Mouse (Mus musculus): ENCODE data around the gene Was. TPM values are rescaled to one million over a fixed set of nuclear protein-coding genes. Genes with fewer than 3 reads are reported as not detected.

The Was gene
- total RNA-seq (2023; ENCODE audit: inconsistent age), result 131 to 137 TPM (median 136 TPM) in 4 replicates

DNA sequence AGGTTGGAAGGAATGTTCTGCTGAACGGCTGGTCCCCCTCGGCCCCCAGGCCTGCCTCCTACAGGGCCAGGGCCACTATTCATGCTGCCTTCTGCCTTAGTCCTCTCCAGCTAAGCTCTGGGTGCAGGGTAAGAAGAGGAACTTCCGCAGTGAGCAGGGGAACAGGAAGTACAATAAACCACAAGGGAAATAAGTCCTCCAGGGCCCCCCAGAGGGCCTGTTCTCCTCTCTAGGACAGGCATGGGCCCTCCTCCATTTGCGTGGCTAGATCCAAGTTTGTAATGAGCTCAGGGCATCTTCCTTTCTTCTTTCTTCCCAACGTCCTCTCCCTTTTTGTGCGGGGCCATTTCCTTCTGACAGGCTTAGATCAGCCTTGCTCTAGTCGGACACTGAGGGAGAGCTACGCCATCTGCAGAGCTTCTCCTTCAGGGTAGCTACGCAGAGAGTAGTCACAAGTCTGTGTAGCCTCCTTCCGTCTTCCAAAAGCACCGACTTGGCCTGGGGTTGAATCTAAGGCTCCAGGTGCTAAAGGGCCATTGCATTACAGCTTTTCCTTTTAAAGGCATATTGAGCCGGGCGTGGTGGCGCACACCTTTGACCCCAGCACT is at the start of gene Was:
Gene Was (minus strand): TSS at position 153 of the 608 bp plus-strand sequence.

GRCm38 (mm10) chrX:8132017-8132976 is 42.0 kb upstream of the Was start, which contains the start of gene Wdr13:
TSS of gene Wdr13 (minus strand) at chrX:8132892.

DNA sequence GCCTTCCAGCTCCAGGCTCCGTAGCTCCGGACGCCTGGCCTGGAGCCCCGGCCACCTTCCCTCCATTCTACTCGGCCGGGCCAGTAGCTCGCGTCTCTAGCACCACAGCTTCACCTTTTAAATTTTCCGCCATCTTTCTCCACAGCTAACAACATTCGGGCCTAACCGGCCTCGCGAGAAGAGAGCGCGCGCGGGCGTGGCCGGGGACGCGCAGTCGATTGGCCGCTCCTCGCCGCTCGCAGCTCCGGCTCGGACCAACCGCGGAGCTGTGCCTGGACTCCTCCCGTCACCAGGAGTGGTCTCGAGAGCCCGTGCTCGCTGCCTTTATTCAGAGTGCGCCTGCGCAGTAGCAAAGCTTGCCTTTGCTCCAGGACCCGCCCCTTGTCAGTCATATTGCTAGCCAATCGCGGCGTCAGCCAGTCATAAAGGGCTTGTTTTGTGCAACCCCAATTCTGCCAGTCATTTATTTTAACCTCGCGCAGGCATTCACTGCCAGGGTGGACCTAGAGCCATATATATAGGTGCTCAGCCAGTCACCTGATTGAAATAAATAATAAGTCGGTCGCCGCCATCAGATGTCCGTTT is 15.8 kb downstream of the Was start, which contains the start of gene Suv39h1:
Gene Suv39h1 (minus strand): TSS at position 331 of the 585 bp plus-strand sequence.

Other genes with a start within 250 kb of the Was start
- gene Otud5, start 249.1 kb downstream of the Was start, total RNA-seq (2023; ENCODE audit: inconsistent age), result 194 to 202 TPM (median 199 TPM) in 4 replicates
- 50.5 to 68.4 TPM (median 57.8 TPM) in 4 replicates for gene Pim2, start 212.2 kb downstream of the Was start, total RNA-seq (2023; ENCODE audit: inconsistent age)
- gene Slc35a2, start 206.5 kb downstream of the Was start, total RNA-seq (2023; ENCODE audit: inconsistent age), result 25.9 to 33.3 TPM (median 32.3 TPM) in 4 replicates
- 113 to 127 TPM (median 121 TPM) in 4 replicates for gene Pqbp1, start 191.2 kb downstream of the Was start, total RNA-seq (2023; ENCODE audit: inconsistent age)
- 53.6 to 58.6 TPM (median 56.2 TPM) in 4 replicates for gene Timm17b, start 191.1 kb downstream of the Was start, total RNA-seq (2023; ENCODE audit: inconsistent age)
- not detected in 4 replicates for gene Gm10491, start 182.7 kb downstream of the Was start, total RNA-seq (2023; ENCODE audit: inconsistent age)
- gene Gm10490, start 181.0 kb downstream of the Was start, total RNA-seq (2023; ENCODE audit: inconsistent age), result not detected in 4 replicates
- gene Pcsk1n, start 170.7 kb downstream of the Was start, total RNA-seq (2023; ENCODE audit: inconsistent age), result not detected in 4 replicates
- gene Eras, start 161.9 kb downstream of the Was start, total RNA-seq (2023; ENCODE audit: inconsistent age), result not detected in 4 replicates
- gene Hdac6, start 142.6 kb downstream of the Was start, total RNA-seq (2023; ENCODE audit: inconsistent age), result 16.5 to 22.4 TPM (median 19.2 TPM) in 4 replicates
- gene Gata1, start 112.4 kb downstream of the Was start, total RNA-seq (2023; ENCODE audit: inconsistent age), result 0.26 to 0.99 TPM in 2 of 4 replicates, not detected in the others
- gene Glod5, start 72.0 kb downstream of the Was start, total RNA-seq (2023; ENCODE audit: inconsistent age), result not detected in 4 replicates
- gene Suv39h1, start 15.7 kb downstream of the Was start, total RNA-seq (2023; ENCODE audit: inconsistent age), result 26.1 to 33.5 TPM (median 29.6 TPM) in 4 replicates
- gene Wdr13, start 42.4 kb upstream of the Was start, total RNA-seq (2023; ENCODE audit: inconsistent age), result 32.3 to 39.6 TPM (median 36.3 TPM) in 4 replicates
- 461 to 615 TPM (median 557 TPM) in 4 replicates for gene Rbm3, start 55.4 kb upstream of the Was start, total RNA-seq (2023; ENCODE audit: inconsistent age)
- 22.8 to 25.2 TPM (median 23.9 TPM) in 4 replicates for gene Tbc1d25, start 85.7 kb upstream of the Was start, total RNA-seq (2023; ENCODE audit: inconsistent age)
- gene Ebp, start 103.0 kb upstream of the Was start, total RNA-seq (2023; ENCODE audit: inconsistent age), result 33.9 to 47.7 TPM (median 38.6 TPM) in 4 replicates
- not detected in 4 replicates for gene Porcn, start 116.0 kb upstream of the Was start, total RNA-seq (2023; ENCODE audit: inconsistent age)
- 13.7 to 16.0 TPM (median 14.8 TPM) in 4 replicates for gene Ftsj1, start 161.9 kb upstream of the Was start, total RNA-seq (2023; ENCODE audit: inconsistent age)
- gene Slc38a5, start 180.6 kb upstream of the Was start, total RNA-seq (2023; ENCODE audit: inconsistent age), result not detected in 4 replicates
- not detected in 4 replicates for gene Ssxb10, start 236.9 kb upstream of the Was start, total RNA-seq (2023; ENCODE audit: inconsistent age)